Mouse (Mus musculus): ENCODE data around the gene Gimap5. TPM values are rescaled to one million over a fixed set of nuclear protein-coding genes. Genes with fewer than 3 reads are reported as not detected.

The Gimap5 gene
- 2.0 TPM in 2 replicates for polyA plus RNA-seq (2015; fragmentation: Nextera tagmentation; extraction: Ambion mirVana)

- Histone ChIP-seq H3K4me1 (replicated peaks) (peaks cover 15% of the 10 kb centered on the region), H3K4me2 (peak within 1 kb of the TSS; percentile 22; the same call in 1 of the 2 replicates), H3K9ac (no peak within 1 kb of the TSS), H3K4me3 (no peak within 1 kb of the TSS), H3K36me3 (no peaks in the 10 kb centered on the region), H3K27ac (replicated peaks) (peak within 1 kb of the TSS; percentile 42; the same call in 1 of the 2 replicates), H3K27me3 (peaks cover 41% of the 10 kb centered on the region), H3K9me3 (no peaks in the 10 kb centered on the region)
- 52% methylated on average over 16 of the region's 16 CpGs for WGBS
- no peak for ATAC-seq (ENCODE audit: low read depth)
Measured at GRCm38 (mm10) chr6:48745959-48746889, at the start of gene Gimap5. TSS of gene Gimap5 (plus strand) at chr6:48746197.

- whole genome bisulfite sequencing, result 79% methylated on average over 4 of the region's 4 CpGs
- ATAC-seq (ENCODE audit: low read depth), result no peak
Measured at GRCm38 (mm10) chr6:48696830-48697554, 49.0 kb upstream of the Gimap5 start.

GRCm38 (mm10) chr6:48697555-48697930 lies 48.5 kb upstream of the Gimap5 start:
- H3K4me1 ChIP-seq (replicated peaks), result no peaks in the 10 kb centered on the region
- no peak for ATAC-seq (ENCODE audit: low read depth)
- H3K4me3 ChIP-seq, result no peak overlapping the region
- WGBS, result 71% methylated on average over 1 of the region's 1 CpGs
- no peak overlapping the region for H3K9ac ChIP-seq
- no peaks in the 10 kb centered on the region for H3K27me3 ChIP-seq
- H3K9me3 ChIP-seq, result 0 out of 2 replicates have a peak, but pooled peaks cover 3% of the 10 kb centered on the region
- H3K36me3 ChIP-seq, result no peaks in the 10 kb centered on the region
- no peak overlapping the region for H3K27ac ChIP-seq (replicated peaks)
- H3K4me2 ChIP-seq, result no peak overlapping the region

More at GRCm38 (mm10) chr6:48696830-48697554, 49.0 kb upstream of the Gimap5 start:
- no peak overlapping the region for H3K4me2 ChIP-seq
- 0 out of 2 replicates have a peak, but pooled peaks cover 3% of the 10 kb centered on the region for H3K9me3 ChIP-seq
- no peaks in the 10 kb centered on the region for H3K27me3 ChIP-seq
- no peaks in the 10 kb centered on the region for H3K36me3 ChIP-seq
- H3K4me3 ChIP-seq, result no peak overlapping the region
- H3K9ac ChIP-seq, result no peak overlapping the region
- H3K27ac ChIP-seq (replicated peaks), result no peak overlapping the region
- no peaks in the 10 kb centered on the region for H3K4me1 ChIP-seq (replicated peaks)

GRCm38 (mm10) chr6:48698066-48698856 lies 47.7 kb upstream of the Gimap5 start:
- no peaks in the 10 kb centered on the region for H3K27me3 ChIP-seq
- H3K4me2 ChIP-seq, result no peak overlapping the region
- H3K9me3 ChIP-seq, result 0 out of 2 replicates have a peak, but pooled peaks cover 3% of the 10 kb centered on the region
- 83% methylated on average over 7 of the region's 7 CpGs for WGBS
- H3K36me3 ChIP-seq, result no peaks in the 10 kb centered on the region
- H3K4me3 ChIP-seq, result no peak overlapping the region
- no peak for ATAC-seq (ENCODE audit: low read depth)
- no peak overlapping the region for H3K9ac ChIP-seq
- H3K27ac ChIP-seq (replicated peaks), result no peak overlapping the region
- H3K4me1 ChIP-seq (replicated peaks), result no peaks in the 10 kb centered on the region

DNA sequence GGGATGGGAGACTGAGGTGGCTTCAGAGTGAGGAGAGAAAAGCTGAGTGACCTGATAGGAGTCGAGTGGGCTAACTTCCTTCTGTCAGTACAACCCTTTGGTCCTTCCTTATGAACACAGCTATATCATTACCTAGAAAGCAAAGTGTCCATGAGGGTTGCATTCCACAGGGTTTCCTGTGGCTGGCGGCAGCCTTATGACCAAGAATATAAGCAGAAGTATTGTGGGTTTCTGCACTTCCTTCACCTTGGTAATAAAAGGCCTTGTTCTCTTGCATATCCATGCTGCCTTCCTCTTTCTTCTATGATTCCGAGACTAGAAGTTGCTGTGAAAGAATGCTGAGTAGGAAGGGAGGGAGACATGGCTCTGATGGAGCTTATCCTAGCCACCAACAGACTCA lies 47.1 kb upstream of the Gimap5 start:
- 0 out of 2 replicates have a peak, but pooled peaks cover 3% of the 10 kb centered on the region for H3K9me3 ChIP-seq
- no peaks in the 10 kb centered on the region for H3K27me3 ChIP-seq
- H3K27ac ChIP-seq (replicated peaks), result no peak overlapping the region
- no peaks in the 10 kb centered on the region for H3K36me3 ChIP-seq
- WGBS, result 84% methylated on average over 3 of the region's 3 CpGs
- H3K4me3 ChIP-seq, result no peak overlapping the region
- no peak overlapping the region for H3K9ac ChIP-seq
- H3K4me2 ChIP-seq, result no peak overlapping the region
- no peak for ATAC-seq (ENCODE audit: low read depth)
- H3K4me1 ChIP-seq (replicated peaks), result no peaks in the 10 kb centered on the region

DNA sequence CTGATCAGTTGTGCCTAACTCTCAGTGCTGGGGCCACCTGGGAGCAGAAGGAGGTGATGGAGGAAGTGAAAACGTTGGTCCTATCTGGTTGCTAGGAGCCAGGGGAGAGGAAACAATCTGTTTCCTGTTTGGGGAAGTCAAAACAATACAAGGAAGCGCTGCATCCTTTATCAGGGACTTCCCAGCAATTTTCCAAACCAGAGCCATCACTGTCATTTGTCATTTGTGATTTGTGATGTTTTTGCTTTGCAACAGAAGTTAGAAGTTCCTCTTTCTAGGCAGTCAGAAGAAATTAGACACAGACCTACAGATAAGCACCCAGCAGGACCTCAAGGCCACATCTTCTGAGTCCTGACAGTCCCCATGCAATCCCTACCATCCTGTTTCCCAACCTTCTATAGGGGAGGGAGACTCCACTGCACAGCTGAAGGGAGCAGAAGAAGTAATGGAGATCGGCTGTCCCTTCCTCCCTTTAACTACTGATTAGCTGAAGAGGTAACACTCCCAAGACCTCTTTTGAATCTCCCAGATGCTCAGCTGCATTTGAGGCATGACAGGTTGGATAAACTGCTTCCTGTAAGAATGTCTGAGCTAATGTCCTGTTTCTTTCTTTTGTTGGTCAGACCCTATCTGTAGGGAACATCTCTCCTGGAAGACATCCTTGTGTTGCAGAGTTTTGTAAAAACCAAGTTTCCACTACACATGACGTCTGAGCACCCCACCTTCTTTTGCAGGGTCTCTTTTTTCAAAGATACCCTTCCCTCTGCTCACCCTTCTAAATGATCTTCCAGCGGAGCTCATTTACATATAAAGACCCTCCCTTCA lies 45.5 kb upstream of the Gimap5 start:
- no peak overlapping the region for H3K9ac ChIP-seq
- ATAC-seq (ENCODE audit: low read depth), result no peak
- H3K27me3 ChIP-seq, result no peaks in the 10 kb centered on the region
- H3K9me3 ChIP-seq, result no peaks in the 10 kb centered on the region
- no peak overlapping the region for H3K4me2 ChIP-seq
- WGBS, result 57% methylated on average over 5 of the region's 5 CpGs
- H3K4me3 ChIP-seq, result no peak overlapping the region
- H3K4me1 ChIP-seq (replicated peaks), result no peaks in the 10 kb centered on the region
- no peaks in the 10 kb centered on the region for H3K36me3 ChIP-seq
- 0 out of 2 replicates have a peak overlapping the region, but pooled peaks have one; percentile 33 for H3K27ac ChIP-seq (replicated peaks)

DNA sequence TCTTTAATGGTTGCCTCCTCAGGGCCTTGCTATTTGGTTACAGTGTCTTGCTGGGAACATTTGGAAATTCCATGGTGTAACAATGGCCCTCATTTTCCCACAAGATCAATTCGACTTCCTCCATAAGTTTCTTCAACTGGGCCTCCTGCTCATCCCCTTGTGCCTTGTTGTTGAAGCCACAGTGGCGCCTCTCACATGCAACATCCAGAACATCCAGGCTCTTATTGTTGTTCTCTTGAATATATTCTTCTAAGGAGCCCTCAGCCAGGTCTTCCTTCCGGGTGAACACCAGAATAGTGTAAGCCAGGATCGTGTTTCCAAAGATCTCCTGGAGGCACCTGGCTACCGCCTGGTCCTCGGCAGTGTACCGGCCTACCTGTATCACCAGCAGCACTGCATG lies 43.9 kb upstream of the Gimap5 start:
- Histone ChIP-seq H3K9ac (no peak overlapping the region), H3K4me2 (no peak overlapping the region), H3K4me1 (replicated peaks) (no peaks in the 10 kb centered on the region), H3K27ac (replicated peaks) (no peak overlapping the region), H3K4me3 (no peak overlapping the region), H3K27me3 (no peaks in the 10 kb centered on the region), H3K9me3 (no peaks in the 10 kb centered on the region), H3K36me3 (no peaks in the 10 kb centered on the region)
- WGBS, result 83% methylated on average over 7 of the region's 7 CpGs
- no peak for ATAC-seq (ENCODE audit: low read depth)

GRCm38 (mm10) chr6:48702601-48703000 lies 43.4 kb upstream of the Gimap5 start:
- no peak for ATAC-seq (ENCODE audit: low read depth)
- Histone ChIP-seq H3K4me1 (replicated peaks) (no peaks in the 10 kb centered on the region), H3K27me3 (no peaks in the 10 kb centered on the region), H3K36me3 (no peaks in the 10 kb centered on the region), H3K9ac (no peak overlapping the region), H3K27ac (replicated peaks) (no peak overlapping the region), H3K4me3 (no peak overlapping the region), H3K4me2 (no peak overlapping the region), H3K9me3 (no peaks in the 10 kb centered on the region)
- 78% methylated on average over 5 of the region's 5 CpGs for WGBS

DNA sequence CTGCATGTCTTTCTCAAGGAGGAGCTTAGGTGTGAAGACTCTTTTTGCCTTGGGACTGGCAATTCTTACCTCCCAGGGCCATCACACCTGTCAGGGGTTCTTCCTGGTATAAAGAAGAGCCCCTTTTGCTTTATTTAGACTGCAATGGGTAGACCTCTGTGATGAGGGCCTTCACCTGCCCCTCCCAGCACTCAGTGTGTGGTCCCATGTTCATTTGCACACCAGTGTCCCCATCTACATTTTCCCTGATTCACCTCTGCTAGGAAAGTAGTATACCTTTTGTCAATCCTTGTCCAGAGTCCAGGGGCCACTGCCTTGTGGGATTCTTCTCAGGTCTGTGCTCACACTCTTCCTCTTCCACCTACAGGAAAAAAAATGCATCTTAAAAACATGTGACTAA lies 41.9 kb upstream of the Gimap5 start:
- H3K4me3 ChIP-seq, result no peak overlapping the region
- H3K4me1 ChIP-seq (replicated peaks), result no peaks in the 10 kb centered on the region
- no peak for ATAC-seq (ENCODE audit: low read depth)

GRCm38 (mm10) chr6:48706130-48706529 lies 39.9 kb upstream of the Gimap5 start:
- Histone ChIP-seq H3K9ac (no peak overlapping the region), H3K36me3 (no peaks in the 10 kb centered on the region), H3K27me3 (no peaks in the 10 kb centered on the region), H3K9me3 (no peaks in the 10 kb centered on the region), H3K4me3 (no peak overlapping the region), H3K4me1 (replicated peaks) (no peaks in the 10 kb centered on the region), H3K4me2 (peak overlapping the region; percentile 24; the same call in 1 of the 2 replicates), H3K27ac (replicated peaks) (no peak overlapping the region)
- ATAC-seq (ENCODE audit: low read depth), result no peak
- 70% methylated on average over 3 of the region's 3 CpGs for WGBS

More for the DNA sequence above, 41.9 kb upstream of the Gimap5 start:
- Histone ChIP-seq H3K4me2 (no peak overlapping the region), H3K27me3 (no peaks in the 10 kb centered on the region), H3K27ac (replicated peaks) (no peak overlapping the region), H3K9ac (no peak overlapping the region), H3K36me3 (no peaks in the 10 kb centered on the region), H3K9me3 (no peaks in the 10 kb centered on the region)

DNA sequence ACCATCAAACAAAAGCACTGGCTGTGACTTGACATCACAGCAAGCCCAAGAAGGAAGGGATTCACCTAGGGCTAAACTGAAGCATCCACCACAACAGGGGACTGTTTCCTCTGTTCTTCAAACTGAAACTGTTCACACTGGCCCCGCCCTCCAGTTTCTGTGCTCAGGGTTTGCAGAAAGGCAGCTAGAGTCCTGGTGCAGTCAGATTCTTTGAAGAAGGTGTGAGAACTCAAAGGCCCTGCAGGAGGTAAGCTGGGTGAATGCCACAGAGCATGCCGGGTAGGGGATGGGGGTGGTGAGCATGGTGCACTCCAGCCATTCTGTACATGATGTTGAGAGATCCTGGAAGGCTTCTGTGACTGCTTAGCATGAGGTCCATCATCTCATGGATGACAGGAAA lies 27.5 kb upstream of the Gimap5 start, which contains the start of the genes Gm28053 and Gimap7:
Gene Gm28053 (plus strand): TSS at position 153 of the 400 bp plus-strand sequence.
Gene Gimap7 (plus strand): TSS at position 167 of the 400 bp plus-strand sequence.
- no peak within 1 kb of the TSS for H3K4me2 ChIP-seq
- H3K4me1 ChIP-seq (replicated peaks), result no peaks in the 10 kb centered on the region
- no peaks in the 10 kb centered on the region for H3K36me3 ChIP-seq
- no peak within 1 kb of the TSS for H3K27ac ChIP-seq (replicated peaks)
- H3K4me3 ChIP-seq, result no peak within 1 kb of the TSS
- 60% methylated on average over 2 of the region's 2 CpGs for WGBS
- H3K27me3 ChIP-seq, result no peaks in the 10 kb centered on the region
- no peak within 1 kb of the TSS for H3K9ac ChIP-seq
- no peak for ATAC-seq (ENCODE audit: low read depth)
- H3K9me3 ChIP-seq, result no peaks in the 10 kb centered on the region

Data from neural tube, embryonic 13.5 days (tissue).